Mouse (Mus musculus): Measurements from ENCODE around the gene Acrv1. TPM values are rescaled to one million over a fixed set of nuclear protein-coding genes. Genes with fewer than 3 reads are reported as not detected.

Acrv1 gene
- polyA plus RNA-seq (2014; fragmentation: Illumina TruSeq; extraction: RNeasy Lipid Tissue Mini Kit (QIAGEN cat#74804); ENCODE audit: insufficient read depth, low read depth, low replicate concordance) = not detected

DNA sequence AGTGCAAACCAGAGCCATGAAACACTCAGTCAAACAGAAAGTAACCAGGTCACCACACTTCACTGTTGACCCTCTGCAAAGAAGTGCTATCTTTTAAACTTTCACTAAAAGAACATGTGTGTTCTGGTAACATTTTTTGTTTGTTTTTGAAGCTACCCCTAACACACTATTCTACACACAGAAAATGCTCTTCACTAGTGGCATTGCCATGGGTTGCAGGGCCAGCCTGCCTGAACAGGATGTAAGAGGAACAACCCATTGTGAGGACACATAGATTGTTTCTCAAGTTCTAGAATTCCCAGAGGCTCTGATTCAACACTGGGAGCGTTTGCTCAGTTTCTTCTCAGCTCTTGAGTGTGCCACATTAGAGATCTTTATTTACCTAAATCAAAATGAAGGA, at the start of gene Acrv1:
Gene Acrv1 (plus strand): TSS at position 301 of the 400 bp plus-strand sequence.

DNA sequence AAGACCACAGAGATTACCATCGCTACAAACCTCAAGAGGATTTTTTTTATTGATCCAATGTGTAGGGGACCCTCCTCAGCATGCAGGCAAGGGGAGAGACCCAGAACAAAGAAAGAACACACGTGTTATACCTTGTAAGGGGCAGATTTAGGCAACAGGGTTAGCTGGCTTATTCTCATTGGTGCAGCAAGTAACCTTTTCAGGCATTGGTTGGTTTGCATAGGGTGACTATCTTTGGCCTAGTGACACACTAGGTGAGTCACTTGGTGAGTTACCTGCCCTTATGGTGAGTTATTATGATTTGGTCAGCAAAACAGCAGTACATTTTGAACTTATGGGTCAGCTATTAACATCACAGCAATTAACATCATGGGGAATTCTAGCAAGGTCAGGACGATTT, 49.7 kb upstream of the Acrv1 start, which contains the start of gene A630095E13Rik:
Gene A630095E13Rik (minus strand): TSS at position 101 of the 400 bp plus-strand sequence.

DNA sequence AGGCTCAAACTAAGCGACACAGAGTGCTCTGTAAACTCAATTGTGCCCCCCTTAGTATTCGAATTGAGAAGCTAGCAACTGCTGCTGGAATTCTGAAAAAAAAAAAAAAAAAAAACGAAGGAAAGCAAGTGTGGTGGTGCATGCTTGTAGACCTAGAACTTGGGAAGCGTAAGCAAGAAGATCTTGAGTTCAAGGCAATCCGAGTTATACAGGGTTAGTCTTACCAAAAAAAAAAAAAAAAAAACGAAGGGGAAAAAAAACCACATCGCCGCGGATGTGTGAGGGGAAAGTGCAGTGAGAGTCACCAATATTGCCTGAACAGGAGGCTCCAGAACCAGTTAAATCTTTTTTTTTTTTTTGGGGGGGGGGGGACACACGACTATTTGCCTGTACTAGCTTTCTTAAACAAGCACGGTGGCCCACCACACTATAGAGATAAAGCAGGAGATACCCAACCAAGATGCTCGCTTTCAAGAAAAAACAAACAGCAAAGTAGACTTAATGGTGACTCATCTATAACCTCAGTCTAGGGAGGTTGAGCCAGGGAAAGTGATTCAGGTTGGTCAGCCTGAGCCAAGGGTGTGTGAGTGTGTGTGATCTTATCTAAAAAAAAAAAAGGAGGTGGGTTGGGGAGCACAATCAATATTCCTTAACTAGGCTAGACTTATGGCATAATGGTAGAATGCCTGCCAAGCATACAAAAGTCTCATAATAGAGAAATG, 34.2 kb downstream of the Acrv1 start, which contains the start of gene Chek1:
Gene Chek1 (minus strand): TSS at position 32 of the 722 bp plus-strand sequence.

Other genes with a start within 250 kb of the Acrv1 start
- gene Gm9513, start 217.6 kb upstream of the Acrv1 start, polyA plus RNA-seq (2014; fragmentation: Illumina TruSeq; extraction: RNeasy Lipid Tissue Mini Kit (QIAGEN cat#74804); ENCODE audit: insufficient read depth, low read depth, low replicate concordance) = not detected
- gene Gm5615, start 151.3 kb upstream of the Acrv1 start, polyA plus RNA-seq (2014; fragmentation: Illumina TruSeq; extraction: RNeasy Lipid Tissue Mini Kit (QIAGEN cat#74804); ENCODE audit: insufficient read depth, low read depth, low replicate concordance) = not detected
- gene Gm17689, start 110.6 kb upstream of the Acrv1 start, polyA plus RNA-seq (2014; fragmentation: Illumina TruSeq; extraction: RNeasy Lipid Tissue Mini Kit (QIAGEN cat#74804); ENCODE audit: insufficient read depth, low read depth, low replicate concordance) = not detected
- not detected for gene A630095E13Rik, start 49.8 kb upstream of the Acrv1 start, polyA plus RNA-seq (2014; fragmentation: Illumina TruSeq; extraction: RNeasy Lipid Tissue Mini Kit (QIAGEN cat#74804); ENCODE audit: insufficient read depth, low read depth, low replicate concordance)
- 0.70 TPM for gene Chek1, start 33.8 kb downstream of the Acrv1 start, polyA plus RNA-seq (2014; fragmentation: Illumina TruSeq; extraction: RNeasy Lipid Tissue Mini Kit (QIAGEN cat#74804); ENCODE audit: insufficient read depth, low read depth, low replicate concordance)
- gene Stt3a, start 74.5 kb downstream of the Acrv1 start, polyA plus RNA-seq (2014; fragmentation: Illumina TruSeq; extraction: RNeasy Lipid Tissue Mini Kit (QIAGEN cat#74804); ENCODE audit: insufficient read depth, low read depth, low replicate concordance) = 42.6 TPM
- 66.6 TPM for gene Ei24, start 104.2 kb downstream of the Acrv1 start, polyA plus RNA-seq (2014; fragmentation: Illumina TruSeq; extraction: RNeasy Lipid Tissue Mini Kit (QIAGEN cat#74804); ENCODE audit: insufficient read depth, low read depth, low replicate concordance)
- gene Fez1, start 128.6 kb downstream of the Acrv1 start, polyA plus RNA-seq (2014; fragmentation: Illumina TruSeq; extraction: RNeasy Lipid Tissue Mini Kit (QIAGEN cat#74804); ENCODE audit: insufficient read depth, low read depth, low replicate concordance) = 2.5 TPM

Data from lung, adult 10 weeks (tissue).